Mouse (Mus musculus) erythroid progenitor cell, adult 5-6 weeks (primary cell): ENCODE measurements at regions not wholly inside any gene's neighbourhood (a gene's known extent, or its start where the extent isn't known, plus 50 kb on each side); places are given as distances from the start of the nearest gene placed in this dataset.
"Not testable (repeated sequence)": the region's sequence is repeated elsewhere in the genome, so short reads cannot be mapped to it uniquely, and the experiment has no call there.

Experiments
- ATAC-seq: replicated peaks from 2 replicates; pipeline ENCODE4 v1.8.0; 2016; ENCODE audit warnings: moderate number of reproducible peaks, mild to moderate bottlenecking, moderate TSS enrichment, inconsistent platforms; ENCODE audit not compliant: poor library complexity, low FRiP score, severe bottlenecking

- peak; percentile 31; the same call in 1 of the 2 replicates for ATAC-seq
Observed at GRCm38 (mm10) chr2:181930037-181930436, 60.9 kb upstream of the Gm14496 start.

- ATAC-seq, result not testable (repeated sequence)
Observed at GRCm38 (mm10) chr2:181930538-181930937, 60.4 kb upstream of the Gm14496 start.

GRCm38 (mm10) chr2:181931077-181931815 lies 59.7 kb upstream of the Gm14496 start:
- ATAC-seq, result peak; percentile 79

GRCm38 (mm10) chr2:181931918-181932605 lies 58.9 kb upstream of the Gm14496 start:
- ATAC-seq, result no peak
